In genomic region chr6:30904911-30905310, GRCm38 (mm10) we compare ENCODE assay signal across 18 mouse cellular contexts.
DNase-seq lines count a peak whose midpoint lies in the region.
"Had no signal": no experiment of that assay in that cellular context is flagged by ENCODE, and none has a peak within 500 bp of the region (broad histone marks: within the 10 kb centered on the region; RNA-seq: fewer than 3 reads in every experiment).

No protein-coding gene starts in this region.

- no peaks in the 10 kb centered on the region for H3K36me3 ChIP-seq in splenic B cell, adult 2 months (ENCODE audit: control insufficient read depth, insufficient read depth, low read length, poor library complexity, severe bottlenecking)
- H3K36me3 ChIP-seq: embryonic facial prominence, embryonic 10.5 days; embryonic facial prominence, embryonic 12.5 days; forebrain, embryonic 15.5 days; G1E had no signal

- H3K27me3 ChIP-seq in splenic B cell, adult 2 months (ENCODE audit: control insufficient read depth, insufficient read depth, low read length, poor library complexity, severe bottlenecking), result no peaks in the 10 kb centered on the region
- H3K27me3 ChIP-seq: embryonic facial prominence, embryonic 12.5 days; forebrain, embryonic 13.5 days; forebrain, embryonic 15.5 days had no signal

- DNase-seq in 3134 (ENCODE audit: extremely low read depth, insufficient read length, low spot score), result peak; percentile 14
- peak; percentile 10 to 19 for DNase-seq in B cell, adult 2 months
- peak; percentile 52 for DNase-seq in splenic B cell, adult 2 months (ENCODE audit: low read depth, low spot score)
- no peak for DNase-seq in natural killer cell, adult 2 months (ENCODE audit: low spot score in 2 of 2)
- no peak for DNase-seq in frontal cortex, postnatal 10 days (ENCODE audit: low spot score in 2 of 2)
- DNase-seq: adrenal gland, adult 8-10 months; adrenal gland, postnatal 14 days; adrenal gland, postnatal 36 days; cerebellum, adult 11-12 months; cerebellum, adult 2 months; cerebellum, adult 9-10 months; cerebellum, postnatal 10 days; cerebellum, postnatal 25 days had no signal

Comparison
In these comparisons a context has a peak if more than half of its experiments do, and no peak if none do; other contexts are left out.
1. DNase-seq: peak in 3134 (single experiment), B cell, adult 2 months (2 of 2) and splenic B cell, adult 2 months (single experiment); none in natural killer cell, adult 2 months (0 of 2) and frontal cortex, postnatal 10 days (0 of 2).